Mouse (Mus musculus) CH12.LX (cell line): ENCODE results near the gene Fancc.

Experiments
- BHLHE40 ChIP-seq: IDR thresholded peaks from 2 replicates; pipeline ENCODE4 v1.6.1; 2011; ENCODE audit warnings: mild to moderate bottlenecking, low read depth, low read length, improper control_type of control experiment
- CHD2 ChIP-seq: IDR thresholded peaks from 2 replicates; pipeline ENCODE4 v1.6.1; 2011; ENCODE audit warnings: low read length, improper control_type of control experiment
- CTCF ChIP-seq, 2 experiments: IDR thresholded peaks in 1 of 2; conservative IDR thresholded peaks in 1 of 2; 2 replicates each; pipeline ENCODE4 v1.5.1; 2011 to 2012; ENCODE audit warnings: low read depth in 2 of 2, low read length in 2 of 2, improper control_type of control experiment in 1 of 2, inconsistent platforms in 1 of 2, mild to moderate bottlenecking in 1 of 2, moderate library complexity in 1 of 2
- E2F4 ChIP-seq: IDR thresholded peaks from 2 replicates; pipeline ENCODE4 v1.6.1; 2011; ENCODE audit warnings: low read depth, low read length, improper control_type of control experiment; ENCODE audit not compliant: insufficient replicate concordance
- EP300 ChIP-seq: IDR thresholded peaks from 2 replicates; pipeline ENCODE4 v1.6.1; 2011; ENCODE audit warnings: low read length, improper control_type of control experiment
- ETS1 ChIP-seq: conservative IDR thresholded peaks from 2 replicates; pipeline ENCODE4 v1.6.1; 2012; ENCODE audit warnings: low read depth, mild to moderate bottlenecking, inconsistent platforms, low read length, improper control_type of control experiment, moderate library complexity
- IRF4 ChIP-seq: IDR thresholded peaks from 2 replicates; pipeline ENCODE4 v1.6.1; 2014; ENCODE audit warnings: low read depth, mild to moderate bottlenecking, inconsistent platforms, low read length, improper control_type of control experiment
- MXI1 ChIP-seq: IDR thresholded peaks from 2 replicates; pipeline ENCODE4 v1.6.1; 2011; ENCODE audit warnings: mild to moderate bottlenecking, low read depth, low read length, improper control_type of control experiment
- POLR2A ChIP-seq: IDR thresholded peaks from 2 replicates; pipeline ENCODE4 v1.6.1; 2011; ENCODE audit warnings: low read depth, mild to moderate bottlenecking, improper control_type of control experiment, low read length
- USF1 ChIP-seq: IDR thresholded peaks from 2 replicates; pipeline ENCODE4 v1.6.1; 2014; ENCODE audit warnings: low read depth, mild to moderate bottlenecking, inconsistent platforms, low read length, improper control_type of control experiment
- ZC3H11A ChIP-seq: IDR thresholded peaks from 2 replicates; pipeline ENCODE4 v1.6.1; 2012; ENCODE audit warnings: low read depth, mild to moderate bottlenecking, inconsistent platforms, low read length, improper control_type of control experiment

DNA sequence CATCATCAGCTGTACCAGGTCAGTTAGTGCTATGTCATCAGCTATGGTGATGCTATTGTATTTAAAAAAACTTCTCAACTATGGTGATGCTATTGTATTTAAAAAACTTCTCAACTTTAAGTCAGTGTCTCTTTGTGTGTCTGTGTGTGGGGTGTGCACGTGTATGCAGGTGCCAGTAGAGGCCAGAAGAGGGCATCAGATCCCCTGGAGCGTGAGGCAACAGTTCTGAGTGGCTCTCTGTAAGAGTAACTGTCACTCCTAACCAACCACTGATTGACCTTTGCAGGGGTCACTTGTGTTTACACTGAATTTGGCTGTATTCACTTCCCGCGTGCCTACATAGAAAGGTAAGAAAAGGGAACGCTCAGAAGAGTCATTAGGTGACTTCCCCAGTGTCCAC lies 10.7 kb upstream of the Fancc start:
- TF ChIP-seq ZC3H11A (no peak), CTCF (conservative IDR thresholded peaks at IDR 0.05 in 1 of 2, IDR thresholded peaks at IDR 0.05 in 1 of 2; ENCODE audit: low read depth in 2 of 2, low read length in 2 of 2) (no peak), EP300 (no peak), USF1 (no peak), ETS1 (no peak), MXI1 (no peak), E2F4 (no peak), CHD2 (no peak), POLR2A (no peak), IRF4 (no peak), BHLHE40 (no peak)
